Mouse (Mus musculus): ENCODE data around the gene Slc29a4. TPM values are rescaled to one million over a fixed set of nuclear protein-coding genes. Genes with fewer than 3 reads are reported as not detected.

The Slc29a4 gene
- polyA plus RNA-seq, 1 experiment from 2014 or later, result 2.3 TPM

GRCm38 (mm10) chr5:142693738-142694430 lies 1.6 kb downstream of the Slc29a4 start:
- Histone ChIP-seq H3K36me3 (ENCODE audit: insufficient read depth, low read length) (no peaks in the 10 kb centered on the region), H3K4me2 (replicated peaks; ENCODE audit: low read depth, low read length) (no peak overlapping the region), H3K4me1 (ENCODE audit: insufficient read depth, low read depth, low read length) (no peaks in the 10 kb centered on the region), H3K27ac (ENCODE audit: low read length) (no peak overlapping the region), H3K9me3 (ENCODE audit: low read length) (no peaks in the 10 kb centered on the region), H3K4me3 (ENCODE audit: low read depth, low read length) (no peak overlapping the region), H3K9ac (replicated peaks; ENCODE audit: low read depth) (no peak overlapping the region), H3K27me3 (replicated peaks; ENCODE audit: insufficient read depth, low read length) (no peaks in the 10 kb centered on the region)
- no peak for DNase-seq (ENCODE audit: low spot score)
- 43% methylated on average over 8 of the region's 8 CpGs for WGBS
- no peak for ATAC-seq
- TF ChIP-seq EP300 (IDR thresholded peaks at IDR 0.05) (no peak), CTCF (IDR thresholded peaks at IDR 0.05) (no peak)

GRCm38 (mm10) chr5:142694627-142695340 lies 2.5 kb downstream of the Slc29a4 start:
- no peak overlapping the region for H3K4me3 ChIP-seq (ENCODE audit: low read depth, low read length)
- H3K27ac ChIP-seq (ENCODE audit: low read length), result no peak overlapping the region
- no peaks in the 10 kb centered on the region for H3K9me3 ChIP-seq (ENCODE audit: low read length)
- H3K4me2 ChIP-seq (replicated peaks; ENCODE audit: low read depth, low read length), result no peak overlapping the region
- H3K27me3 ChIP-seq (replicated peaks; ENCODE audit: insufficient read depth, low read length), result no peaks in the 10 kb centered on the region
- ATAC-seq (no peak), DNase-seq (ENCODE audit: low spot score) (peak; percentile 42)
- no peak overlapping the region for H3K9ac ChIP-seq (replicated peaks; ENCODE audit: low read depth)
- H3K36me3 ChIP-seq (ENCODE audit: insufficient read depth, low read length), result no peaks in the 10 kb centered on the region
- 11% methylated on average over 12 of the region's 12 CpGs for WGBS
- no peaks in the 10 kb centered on the region for H3K4me1 ChIP-seq (ENCODE audit: insufficient read depth, low read depth, low read length)
- no peak for TF ChIP-seq EP300 (IDR thresholded peaks at IDR 0.05)
- TF ChIP-seq CTCF (IDR thresholded peaks at IDR 0.05), result no peak

GRCm38 (mm10) chr5:142696258-142696657 lies 3.9 kb downstream of the Slc29a4 start:
- Histone ChIP-seq H3K4me1 (ENCODE audit: insufficient read depth, low read depth, low read length) (no peaks in the 10 kb centered on the region), H3K9me3 (ENCODE audit: low read length) (no peaks in the 10 kb centered on the region), H3K9ac (replicated peaks; ENCODE audit: low read depth) (no peak overlapping the region), H3K27me3 (replicated peaks; ENCODE audit: insufficient read depth, low read length) (no peaks in the 10 kb centered on the region; the same call in 1 of the 2 replicates), H3K27ac (ENCODE audit: low read length) (no peak overlapping the region), H3K4me2 (replicated peaks; ENCODE audit: low read depth, low read length) (no peak overlapping the region), H3K4me3 (ENCODE audit: low read depth, low read length) (no peak overlapping the region), H3K36me3 (ENCODE audit: insufficient read depth, low read length) (no peaks in the 10 kb centered on the region)
- 29% methylated on average over 6 of the region's 6 CpGs for WGBS
- no peak for TF ChIP-seq CTCF (IDR thresholded peaks at IDR 0.05)
- TF ChIP-seq EP300 (IDR thresholded peaks at IDR 0.05), result no peak
- ATAC-seq (no peak), DNase-seq (ENCODE audit: low spot score) (no peak)

- no peak for TF ChIP-seq CTCF (IDR thresholded peaks at IDR 0.05)
- no peak for TF ChIP-seq EP300 (IDR thresholded peaks at IDR 0.05)
- 87% methylated on average over 6 of the region's 6 CpGs for WGBS
- Histone ChIP-seq H3K4me2 (replicated peaks; ENCODE audit: low read depth, low read length) (no peak overlapping the region), H3K4me3 (ENCODE audit: low read depth, low read length) (no peak overlapping the region), H3K27ac (ENCODE audit: low read length) (no peak overlapping the region), H3K36me3 (ENCODE audit: insufficient read depth, low read length) (no peaks in the 10 kb centered on the region), H3K9ac (replicated peaks; ENCODE audit: low read depth) (no peak overlapping the region), H3K9me3 (ENCODE audit: low read length) (no peaks in the 10 kb centered on the region), H3K27me3 (replicated peaks; ENCODE audit: insufficient read depth, low read length) (no peaks in the 10 kb centered on the region; the same call in 1 of the 2 replicates), H3K4me1 (ENCODE audit: insufficient read depth, low read depth, low read length) (no peaks in the 10 kb centered on the region)
- no peak for DNase-seq (ENCODE audit: low spot score)
- ATAC-seq, result no peak
Measured at GRCm38 (mm10) chr5:142696865-142697264, 4.6 kb downstream of the Slc29a4 start.

- Histone ChIP-seq H3K9me3 (ENCODE audit: low read length) (no peaks in the 10 kb centered on the region), H3K4me3 (ENCODE audit: low read depth, low read length) (no peak overlapping the region), H3K27ac (ENCODE audit: low read length) (no peak overlapping the region), H3K9ac (replicated peaks; ENCODE audit: low read depth) (no peak overlapping the region), H3K4me1 (ENCODE audit: insufficient read depth, low read depth, low read length) (no peaks in the 10 kb centered on the region), H3K4me2 (replicated peaks; ENCODE audit: low read depth, low read length) (no peak overlapping the region), H3K36me3 (ENCODE audit: insufficient read depth, low read length) (no peaks in the 10 kb centered on the region), H3K27me3 (replicated peaks; ENCODE audit: insufficient read depth, low read length) (no peaks in the 10 kb centered on the region; the same call in 1 of the 2 replicates)
- WGBS, result 46% methylated on average over 2 of the region's 2 CpGs
- no peak for ATAC-seq
- DNase-seq (ENCODE audit: low spot score), result no peak
- TF ChIP-seq EP300 (IDR thresholded peaks at IDR 0.05), result no peak
- no peak for TF ChIP-seq CTCF (IDR thresholded peaks at IDR 0.05)
Measured at GRCm38 (mm10) chr5:142697742-142698141, 5.4 kb downstream of the Slc29a4 start.

- H3K9me3 ChIP-seq (ENCODE audit: low read length), result no peaks in the 10 kb centered on the region
- 8% methylated on average over 15 of the region's 15 CpGs for WGBS
- H3K4me1 ChIP-seq (ENCODE audit: insufficient read depth, low read depth, low read length), result no peaks in the 10 kb centered on the region
- H3K4me3 ChIP-seq (ENCODE audit: low read depth, low read length), result no peak overlapping the region
- TF ChIP-seq CTCF (IDR thresholded peaks at IDR 0.05) (no peak), EP300 (IDR thresholded peaks at IDR 0.05) (no peak)
- no peak overlapping the region for H3K9ac ChIP-seq (replicated peaks; ENCODE audit: low read depth)
- no peaks in the 10 kb centered on the region; the same call in 1 of the 2 replicates for H3K27me3 ChIP-seq (replicated peaks; ENCODE audit: insufficient read depth, low read length)
- H3K27ac ChIP-seq (ENCODE audit: low read length), result no peak overlapping the region
- DNase-seq (ENCODE audit: low spot score), result peak; percentile 64
- peak overlapping the region; percentile 92 for H3K4me2 ChIP-seq (replicated peaks; ENCODE audit: low read depth, low read length)
- ATAC-seq, result peak; percentile 62
- no peaks in the 10 kb centered on the region for H3K36me3 ChIP-seq (ENCODE audit: insufficient read depth, low read length)
Measured at GRCm38 (mm10) chr5:142700842-142701589, 8.7 kb downstream of the Slc29a4 start.
